Mouse (Mus musculus): ENCODE measurements at regions not wholly inside any gene's neighbourhood (a gene's known extent, or its start where the extent isn't known, plus 50 kb on each side); places are given as distances from the start of the nearest gene placed in this dataset.
"Not testable (repeated sequence)": the region's sequence is repeated elsewhere in the genome, so short reads cannot be mapped to it uniquely, and the experiment has no call there.

- no peak for DNase-seq (ENCODE audit: low spot score in 2 of 2)
Measured at GRCm38 (mm10) chr14:102199430-102199829, 469.7 kb downstream of the Lmo7 start.

- DNase-seq (ENCODE audit: low spot score in 2 of 2), result no peak
Measured at GRCm38 (mm10) chr14:102190786-102191185, 461.0 kb downstream of the Lmo7 start.

- DNase-seq (ENCODE audit: low spot score in 2 of 2), result no peak
Measured at GRCm38 (mm10) chr14:102181269-102181668, 451.5 kb downstream of the Lmo7 start.

GRCm38 (mm10) chr14:102171775-102172174 lies 442.0 kb downstream of the Lmo7 start:
- no peak for DNase-seq (ENCODE audit: low spot score in 2 of 2)

GRCm38 (mm10) chr14:102161291-102162284 lies 431.8 kb downstream of the Lmo7 start:
- DNase-seq (ENCODE audit: low spot score in 2 of 2), result no peak

- not testable (repeated sequence) for DNase-seq (ENCODE audit: low spot score in 2 of 2)
Measured at GRCm38 (mm10) chr14:102150410-102150809, 420.7 kb downstream of the Lmo7 start.

GRCm38 (mm10) chr14:102142720-102143119 lies 413.0 kb downstream of the Lmo7 start:
- DNase-seq (ENCODE audit: low spot score in 2 of 2), result no peak

- DNase-seq (ENCODE audit: low spot score in 2 of 2), result no peak
Measured at GRCm38 (mm10) chr14:102138936-102139335, 409.2 kb downstream of the Lmo7 start.

GRCm38 (mm10) chr14:102118166-102118565 lies 388.4 kb downstream of the Lmo7 start:
- no peak for DNase-seq (ENCODE audit: low spot score in 2 of 2)

- DNase-seq (ENCODE audit: low spot score in 2 of 2), result no peak
Measured at GRCm38 (mm10) chr14:102106165-102106564, 376.4 kb downstream of the Lmo7 start.

GRCm38 (mm10) chr14:102094105-102094504 lies 364.3 kb downstream of the Lmo7 start:
- no peak for DNase-seq (ENCODE audit: low spot score in 2 of 2)

GRCm38 (mm10) chr14:102092557-102092956 lies 362.8 kb downstream of the Lmo7 start:
- DNase-seq (ENCODE audit: low spot score in 2 of 2), result no peak

GRCm38 (mm10) chr14:102048932-102049331 lies 319.2 kb downstream of the Lmo7 start:
- no peak for DNase-seq (ENCODE audit: low spot score in 2 of 2)

GRCm38 (mm10) chr14:102048485-102048884 lies 318.7 kb downstream of the Lmo7 start:
- DNase-seq (ENCODE audit: low spot score in 2 of 2), result no peak

- DNase-seq (ENCODE audit: low spot score in 2 of 2), result no peak
Measured at GRCm38 (mm10) chr14:102038145-102038544, 308.4 kb downstream of the Lmo7 start.

GRCm38 (mm10) chr14:102037487-102037886 lies 307.7 kb downstream of the Lmo7 start:
- no peak for DNase-seq (ENCODE audit: low spot score in 2 of 2)

GRCm38 (mm10) chr14:102031047-102031903 lies 301.5 kb downstream of the Lmo7 start:
- DNase-seq (ENCODE audit: low spot score in 2 of 2), result no peak

GRCm38 (mm10) chr14:102024646-102025045 lies 294.9 kb downstream of the Lmo7 start:
- DNase-seq (ENCODE audit: low spot score in 2 of 2), result no peak

GRCm38 (mm10) chr14:102020161-102020605 lies 290.4 kb downstream of the Lmo7 start:
- DNase-seq (ENCODE audit: low spot score in 2 of 2), result no peak

GRCm38 (mm10) chr14:102019320-102019719 lies 289.6 kb downstream of the Lmo7 start:
- DNase-seq (ENCODE audit: low spot score in 2 of 2), result no peak

- DNase-seq (ENCODE audit: low spot score in 2 of 2), result no peak
Measured at GRCm38 (mm10) chr14:102016572-102016971, 286.8 kb downstream of the Lmo7 start.

GRCm38 (mm10) chr14:102014976-102015603 lies 285.3 kb downstream of the Lmo7 start:
- DNase-seq (ENCODE audit: low spot score in 2 of 2), result no peak

Measured in spleen, postnatal 14 days (tissue).